Comparison of ENCODE assay signal across 9 mouse cellular contexts in the genomic region with DNA sequence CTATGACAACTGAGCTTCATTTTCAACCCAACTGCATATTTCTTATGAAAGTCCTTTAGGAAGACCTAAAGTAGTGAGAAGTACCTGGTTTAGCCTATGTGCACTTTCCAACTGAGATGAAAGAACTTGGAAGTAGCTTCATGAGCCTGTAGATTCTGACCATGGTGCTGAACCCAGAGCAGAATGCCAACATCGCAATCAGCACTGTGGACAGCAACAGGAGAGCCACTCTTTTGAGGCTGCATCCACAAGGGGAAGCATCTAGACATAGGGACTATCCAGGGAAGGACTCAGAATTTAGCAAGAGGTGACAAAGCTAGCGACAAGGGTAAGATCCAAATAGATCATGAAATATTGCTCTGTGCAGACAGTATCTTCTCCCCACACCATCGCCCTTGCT. TPM values are rescaled to one million over a fixed set of nuclear protein-coding genes. Genes with fewer than 3 reads are reported as not detected.
DNase-seq lines count a peak whose midpoint lies in the region; ATAC-seq lines count a peak whose summit lies in the region.
"Had no signal": no experiment of that assay in that cellular context is flagged by ENCODE, and none has a peak within 500 bp of the region (broad histone marks: within the 10 kb centered on the region; RNA-seq: fewer than 3 reads in every experiment).

No protein-coding gene starts in this region.

- H3K27ac ChIP-seq in heart, embryonic 11.5 days (ENCODE audit: low read depth, low read length), result no peak overlapping the region
- H3K27ac ChIP-seq in limb, embryonic 11.5 days (replicated peaks; ENCODE audit: low read depth, low read length), result no peak overlapping the region
- no peak overlapping the region for H3K27ac ChIP-seq in midbrain, embryonic 14.5 days (replicated peaks; ENCODE audit: low read depth, low read length)
- H3K27ac ChIP-seq: limb, embryonic 12.5 days had no signal

- 34% methylated on average over 3 of the region's 3 CpGs for WGBS in heart, embryonic 11.5 days (ENCODE audit: insufficient replicate concordance)
- 37% methylated on average over 3 of the region's 3 CpGs for WGBS in limb, embryonic 11.5 days
- 46% methylated on average over 3 of the region's 3 CpGs for WGBS in midbrain, embryonic 14.5 days

- ATAC-seq in heart, embryonic 11.5 days (replicated peaks; ENCODE audit: insufficient number of reproducible peaks, low FRiP score, low TSS enrichment), result no peak
- ATAC-seq in limb, embryonic 11.5 days (ENCODE audit: insufficient number of reproducible peaks, low FRiP score, low TSS enrichment, low read depth), result no peak
- no peak for ATAC-seq in midbrain, embryonic 14.5 days (ENCODE audit: low FRiP score, low TSS enrichment)

- peak; percentile 84 for DNase-seq in heart, adult 11 months
- DNase-seq in 416B (ENCODE audit: low read depth), result peak; percentile 71
- peak; percentile 46 for DNase-seq in c-Kit-positive CD71-negative TER-119-negative erythroid progenitor cells, embryonic 14.5 days (ENCODE audit: low read depth)
- DNase-seq in limb, embryonic 11.5 days (ENCODE audit: low spot score), result peak; percentile 62
- DNase-seq in midbrain, embryonic 14.5 days, result no peak
- no peak for DNase-seq in layer of hippocampus, adult 9-11 months
- DNase-seq in right cerebral cortex, adult 18-20 months, result no peak

- no peaks in the 10 kb centered on the region for H3K4me1 ChIP-seq in heart, embryonic 11.5 days (ENCODE audit: control insufficient read depth, insufficient read depth, low read length)
- no peaks in the 10 kb centered on the region for H3K4me1 ChIP-seq in limb, embryonic 11.5 days (ENCODE audit: control insufficient read depth, insufficient read depth, low read length)
- no peaks in the 10 kb centered on the region for H3K4me1 ChIP-seq in midbrain, embryonic 14.5 days (ENCODE audit: control insufficient read depth, insufficient read depth, low read length)
- H3K4me1 ChIP-seq: limb, embryonic 12.5 days had no signal

- no peak overlapping the region for H3K9ac ChIP-seq in heart, embryonic 11.5 days (ENCODE audit: low read depth, low read length)
- no peak overlapping the region for H3K9ac ChIP-seq in limb, embryonic 11.5 days (ENCODE audit: low read length)
- no peak overlapping the region for H3K9ac ChIP-seq in midbrain, embryonic 14.5 days (replicated peaks; ENCODE audit: low read length)
- H3K9ac ChIP-seq: limb, embryonic 12.5 days had no signal

- H3K9me3 ChIP-seq in heart, embryonic 11.5 days (replicated peaks; ENCODE audit: control insufficient read depth, low read length), result no peaks in the 10 kb centered on the region
- no peaks in the 10 kb centered on the region for H3K9me3 ChIP-seq in limb, embryonic 11.5 days (ENCODE audit: control insufficient read depth, low read length)
- H3K9me3 ChIP-seq in midbrain, embryonic 14.5 days (ENCODE audit: control insufficient read depth, low read length), result no peaks in the 10 kb centered on the region
- H3K9me3 ChIP-seq: limb, embryonic 12.5 days had no signal

- H3K27me3 ChIP-seq in heart, embryonic 11.5 days (ENCODE audit: control insufficient read depth, insufficient read depth, low read length), result no peaks in the 10 kb centered on the region
- H3K27me3 ChIP-seq in limb, embryonic 11.5 days (ENCODE audit: control insufficient read depth, insufficient read depth, low read length), result no peaks in the 10 kb centered on the region
- no peaks in the 10 kb centered on the region for H3K27me3 ChIP-seq in midbrain, embryonic 14.5 days (ENCODE audit: control insufficient read depth, insufficient read depth, low read length)
- H3K27me3 ChIP-seq: limb, embryonic 12.5 days had no signal

- no peaks in the 10 kb centered on the region for H3K36me3 ChIP-seq in heart, embryonic 11.5 days (ENCODE audit: control insufficient read depth, insufficient read depth, low read length)
- no peaks in the 10 kb centered on the region for H3K36me3 ChIP-seq in limb, embryonic 11.5 days (ENCODE audit: control insufficient read depth, insufficient read depth, low read length)
- no peaks in the 10 kb centered on the region for H3K36me3 ChIP-seq in midbrain, embryonic 14.5 days (ENCODE audit: control insufficient read depth, insufficient read depth, low read length)
- H3K36me3 ChIP-seq: limb, embryonic 12.5 days had no signal

- no peak overlapping the region for H3K4me3 ChIP-seq in heart, embryonic 11.5 days (ENCODE audit: low read depth, low read length)
- H3K4me3 ChIP-seq in limb, embryonic 11.5 days (ENCODE audit: low read depth, low read length), result no peak overlapping the region
- H3K4me3 ChIP-seq in midbrain, embryonic 14.5 days (replicated peaks; ENCODE audit: low read depth, low read length), result no peak overlapping the region
- H3K4me3 ChIP-seq: limb, embryonic 12.5 days had no signal

- no peak overlapping the region for H3K4me2 ChIP-seq in heart, embryonic 11.5 days
- no peak overlapping the region for H3K4me2 ChIP-seq in limb, embryonic 11.5 days (ENCODE audit: low read depth, severe bottlenecking)
- no peak overlapping the region for H3K4me2 ChIP-seq in midbrain, embryonic 14.5 days (ENCODE audit: low read length)
- H3K4me2 ChIP-seq: limb, embryonic 12.5 days had no signal

RNA-seq across cellular contexts. Expression of a gene that starts 13.8 kb away (rescaled TPM):
- 27.9 and 32.1 TPM in 2 replicates for polyA plus RNA-seq in heart, embryonic 11.5 days (2014; fragmentation: Nextera tagmentation; extraction: Ambion mirVana)
- polyA plus RNA-seq in limb, embryonic 11.5 days (2014; fragmentation: Nextera tagmentation; extraction: Ambion mirVana), result 29.4 and 35.1 TPM in 2 replicates
- polyA plus RNA-seq in midbrain, embryonic 14.5 days (2014; fragmentation: Nextera tagmentation; extraction: Ambion mirVana), result 3.1 and 5.3 TPM in 2 replicates

RNA-seq across cellular contexts. Expression of a gene that starts 28.3 kb away (rescaled TPM):
- 1.4 TPM in 2 replicates for polyA plus RNA-seq in heart, embryonic 11.5 days (2014; fragmentation: Nextera tagmentation; extraction: Ambion mirVana)
- polyA plus RNA-seq in limb, embryonic 11.5 days (2014; fragmentation: Nextera tagmentation; extraction: Ambion mirVana), result 1.0 and 1.2 TPM in 2 replicates
- 3.4 and 4.8 TPM in 2 replicates for polyA plus RNA-seq in midbrain, embryonic 14.5 days (2014; fragmentation: Nextera tagmentation; extraction: Ambion mirVana)

RNA-seq across cellular contexts. Expression of a gene that starts 41.6 kb away (rescaled TPM):
- 42.1 and 42.6 TPM in 2 replicates for polyA plus RNA-seq in heart, embryonic 11.5 days (2014; fragmentation: Nextera tagmentation; extraction: Ambion mirVana)
- polyA plus RNA-seq in limb, embryonic 11.5 days (2014; fragmentation: Nextera tagmentation; extraction: Ambion mirVana), result 47.6 and 49.7 TPM in 2 replicates
- polyA plus RNA-seq in midbrain, embryonic 14.5 days (2014; fragmentation: Nextera tagmentation; extraction: Ambion mirVana), result 68.4 and 77.3 TPM in 2 replicates

RNA-seq across cellular contexts. Expression of a gene that starts 59.1 kb away (rescaled TPM):
- not detected in 2 replicates for polyA plus RNA-seq in heart, embryonic 11.5 days (2014; fragmentation: Nextera tagmentation; extraction: Ambion mirVana)
- polyA plus RNA-seq in limb, embryonic 11.5 days (2014; fragmentation: Nextera tagmentation; extraction: Ambion mirVana), result not detected in 2 replicates
- polyA plus RNA-seq in midbrain, embryonic 14.5 days (2014; fragmentation: Nextera tagmentation; extraction: Ambion mirVana), result 0.20 TPM in 1 of 2 replicates, not detected in the other
- polyA plus RNA-seq: limb, embryonic 12.5 days had no signal

RNA-seq across cellular contexts. Expression of a gene that starts 59.2 kb away (rescaled TPM):
- polyA plus RNA-seq in heart, embryonic 11.5 days (2014; fragmentation: Nextera tagmentation; extraction: Ambion mirVana), result 0.70 and 0.87 TPM in 2 replicates
- polyA plus RNA-seq in limb, embryonic 11.5 days (2014; fragmentation: Nextera tagmentation; extraction: Ambion mirVana), result 1.4 and 1.5 TPM in 2 replicates
- 104 and 112 TPM in 2 replicates for polyA plus RNA-seq in midbrain, embryonic 14.5 days (2014; fragmentation: Nextera tagmentation; extraction: Ambion mirVana)

Comparison
In these comparisons a context has a peak if more than half of its experiments do, and no peak if none do; other contexts are left out.
1. DNase-seq: peak in heart, adult 11 months (single experiment), 416B (single experiment), c-Kit-positive CD71-negative TER-119-negative erythroid progenitor cells, embryonic 14.5 days (single experiment) and limb, embryonic 11.5 days (single experiment); none in midbrain, embryonic 14.5 days (single experiment), layer of hippocampus, adult 9-11 months (single experiment) and right cerebral cortex, adult 18-20 months (single experiment).